Mouse (Mus musculus) embryonic facial prominence, embryonic 11.5 days (tissue): ENCODE results near the gene Slc2a13. TPM values are rescaled to one million over a fixed set of nuclear protein-coding genes. Genes with fewer than 3 reads are reported as not detected.

Experiments used
- ATAC-seq: fragments of 200-750 bp; cut with Nextera tagmentation; replicated peaks from 2 replicates; pipeline ENCODE4 v1.8.0; 2017; ENCODE audit warnings: low read depth; ENCODE audit not compliant: insufficient number of reproducible peaks, low FRiP score, low TSS enrichment
- DNase-seq: peaks from one replicate; pipeline ENCODE4 v3.0.0-alpha.2; 2015; ENCODE audit warnings: low spot score
- H3K27ac ChIP-seq: fragments of 300-500 bp; sonication (generic); replicated peaks from 2 replicates; pipeline ENCODE4 v1.5.1; 2014; ENCODE audit warnings: mild to moderate bottlenecking, low read depth, low read length, control low read depth
- H3K27me3 ChIP-seq: fragments of 300-500 bp; sonication (generic); 2 replicates; pipeline ENCODE4 v1.6.1; 2014; ENCODE audit warnings: mild to moderate bottlenecking, low read length, moderate library complexity, mixed read lengths; ENCODE audit not compliant: control insufficient read depth, insufficient read depth
- H3K36me3 ChIP-seq: fragments of 300-500 bp; sonication (generic); replicated peaks from 2 replicates; pipeline ENCODE4 v1.6.1; 2014; ENCODE audit warnings: low read depth, mild to moderate bottlenecking, low read length, moderate library complexity, mixed read lengths; ENCODE audit not compliant: control insufficient read depth, insufficient read depth
- H3K4me1 ChIP-seq: fragments of 300-500 bp; sonication (generic); 2 replicates; pipeline ENCODE4 v1.6.1; 2014; ENCODE audit warnings: low read length, mixed read lengths; ENCODE audit not compliant: control insufficient read depth, insufficient read depth
- H3K4me2 ChIP-seq: fragments of 300-500 bp; sonication (generic); 2 replicates; pipeline ENCODE4 v1.6.1; 2014; ENCODE audit warnings: low read depth, mild to moderate bottlenecking, control low read depth, low read length, moderate library complexity
- H3K4me3 ChIP-seq: fragments of 300-500 bp; sonication (generic); 2 replicates; pipeline ENCODE4 v1.5.1; 2014; ENCODE audit warnings: low read depth, low read length, control low read depth
- H3K9ac ChIP-seq: fragments of 300-500 bp; sonication (generic); replicated peaks from 2 replicates; pipeline ENCODE4 v1.6.1; 2014; ENCODE audit warnings: mild to moderate bottlenecking, control low read depth, low read length
- H3K9me3 ChIP-seq: fragments of 300-500 bp; sonication (generic); replicated peaks from 2 replicates; pipeline ENCODE4 v1.6.1; 2016; ENCODE audit warnings: mild to moderate bottlenecking, low read length, inconsistent platforms, mixed read lengths; ENCODE audit not compliant: control insufficient read depth
- WGBS: fragments of 180-500 bp; shearing (Covaris S2); extraction: QIAGEN DNeasy Blood & Tissue Kit; methylation state at CpG from one replicate; pipeline ENCODE4 v1.1.7; 2014; 5-methylcytosine and 5-hydroxymethylcytosine counted together
- polyA plus RNA-seq: library from polyadenylated mRNA; unstranded; fragments of >200 nt; fragmentation: Nextera tagmentation; extraction: Ambion mirVana; gene quantifications from 2 replicates; pipeline ENCODE4 v1.2.1, GENCODE M21; 2014

Gene Slc2a13
- polyA plus RNA-seq, 1 experiment from 2014 or later = 2.0 TPM

- DNase-seq (no peak), ATAC-seq (no peak)
- 71% methylated on average over 9 of the region's 9 CpGs for WGBS
- Histone ChIP-seq H3K9ac (no peak overlapping the region), H3K9me3 (no peaks in the 10 kb centered on the region), H3K27me3 (no peaks in the 10 kb centered on the region), H3K27ac (no peak overlapping the region), H3K4me1 (no peaks in the 10 kb centered on the region), H3K4me2 (no peak overlapping the region), H3K4me3 (no peak overlapping the region), H3K36me3 (no peaks in the 10 kb centered on the region)
Measured at GRCm38 (mm10) chr15:91251544-91252408, 321.3 kb downstream of the Slc2a13 start.

- H3K36me3 ChIP-seq = no peaks in the 10 kb centered on the region
- no peak overlapping the region for H3K4me2 ChIP-seq
- H3K4me3 ChIP-seq = no peak overlapping the region
- 81% methylated on average over 6 of the region's 6 CpGs for WGBS
- ATAC-seq = no peak
- no peak for DNase-seq
- no peaks in the 10 kb centered on the region for H3K4me1 ChIP-seq
- no peak overlapping the region for H3K9ac ChIP-seq
- H3K27ac ChIP-seq = no peak overlapping the region
- H3K27me3 ChIP-seq = no peaks in the 10 kb centered on the region
- no peaks in the 10 kb centered on the region for H3K9me3 ChIP-seq
Measured at GRCm38 (mm10) chr15:91250815-91251214, 322.2 kb downstream of the Slc2a13 start.

DNA sequence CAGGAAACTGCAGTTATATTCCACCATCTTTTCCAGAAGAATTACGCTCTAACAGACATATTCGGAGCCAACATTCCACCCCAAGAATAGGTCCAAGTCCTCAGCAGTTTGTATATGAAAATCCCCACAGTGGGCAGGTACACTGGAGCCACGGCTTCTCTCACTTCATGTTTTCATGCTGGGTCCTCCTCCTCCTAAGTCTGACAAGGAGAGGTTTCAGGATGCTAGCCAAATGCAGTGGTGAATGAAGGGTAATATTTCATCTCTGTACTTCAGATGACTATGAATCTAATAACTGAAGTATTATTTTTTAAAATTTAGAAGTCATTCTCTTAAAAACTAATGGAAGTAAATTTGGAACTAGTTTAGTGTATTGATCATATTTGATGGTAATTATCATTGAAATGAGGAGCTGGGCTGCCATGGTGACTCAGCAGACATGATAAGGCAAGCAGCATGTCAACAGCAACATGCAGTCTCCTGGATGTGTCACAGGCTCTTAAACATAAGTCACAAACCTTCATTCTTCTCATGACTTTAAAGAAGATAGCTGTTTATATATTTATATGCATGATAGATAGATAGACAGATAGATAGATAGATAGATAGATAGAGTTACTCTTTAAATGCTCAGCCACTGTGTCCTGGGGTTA, 332.3 kb downstream of the Slc2a13 start:
- H3K36me3 ChIP-seq = no peaks in the 10 kb centered on the region
- H3K4me1 ChIP-seq = no peaks in the 10 kb centered on the region
- no peak overlapping the region for H3K9ac ChIP-seq
- no peaks in the 10 kb centered on the region for H3K27me3 ChIP-seq
- no peak overlapping the region for H3K4me2 ChIP-seq
- H3K27ac ChIP-seq = no peak overlapping the region
- H3K4me3 ChIP-seq = no peak overlapping the region
- H3K9me3 ChIP-seq = no peaks in the 10 kb centered on the region
- ATAC-seq (no peak), DNase-seq (no peak)
- WGBS = 86% methylated on average over 3 of the region's 3 CpGs

DNA sequence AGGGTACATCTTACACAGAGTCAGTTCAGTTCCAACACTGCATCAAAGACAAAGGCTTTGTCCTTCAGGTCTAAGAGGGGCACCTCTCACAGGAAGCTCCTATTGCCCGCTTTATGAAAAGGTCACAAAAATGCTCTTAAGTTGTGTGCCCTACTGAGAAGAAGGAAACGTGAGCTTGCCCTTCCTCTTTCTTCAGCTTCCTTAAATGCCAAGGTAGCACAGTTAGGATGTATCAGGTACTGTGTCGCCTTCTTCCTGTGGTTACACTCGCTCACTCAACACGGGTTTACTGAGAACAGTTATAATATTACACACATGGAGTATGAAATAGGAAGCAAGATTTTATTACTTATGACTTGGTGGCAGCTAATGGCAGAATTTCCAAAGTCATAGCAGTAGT, 335.8 kb downstream of the Slc2a13 start:
- no peak for ATAC-seq
- H3K9me3 ChIP-seq = no peaks in the 10 kb centered on the region
- H3K36me3 ChIP-seq = no peaks in the 10 kb centered on the region
- DNase-seq = no peak
- H3K27ac ChIP-seq = no peak overlapping the region
- H3K4me3 ChIP-seq = no peak overlapping the region
- no peaks in the 10 kb centered on the region for H3K4me1 ChIP-seq
- no peak overlapping the region for H3K4me2 ChIP-seq
- WGBS = 78% methylated on average over 5 of the region's 5 CpGs
- no peaks in the 10 kb centered on the region for H3K27me3 ChIP-seq
- H3K9ac ChIP-seq = no peak overlapping the region

Other genes starting within 250 kb of the Slc2a13 start
- 2.9 and 4.1 TPM in 2 replicates for gene Lrrk2, start 99.9 kb upstream of the Slc2a13 start, polyA plus RNA-seq